Mouse (Mus musculus) CH12.LX (cell line): Measurements from ENCODE around the gene Mospd3.

Experiments
- CHD2 ChIP-seq: IDR thresholded peaks from 2 replicates; pipeline ENCODE4 v1.6.1; 2011; ENCODE audit warnings: low read length, improper control_type of control experiment
- CTCF ChIP-seq, 2 experiments: IDR thresholded peaks in 1 of 2; conservative IDR thresholded peaks in 1 of 2; 2 replicates each; pipeline ENCODE4 v1.5.1; 2011 to 2012; ENCODE audit warnings: low read depth in 2 of 2, low read length in 2 of 2, improper control_type of control experiment in 1 of 2, inconsistent platforms in 1 of 2, mild to moderate bottlenecking in 1 of 2, moderate library complexity in 1 of 2
- EP300 ChIP-seq: IDR thresholded peaks from 2 replicates; pipeline ENCODE4 v1.6.1; 2011; ENCODE audit warnings: low read length, improper control_type of control experiment
- MXI1 ChIP-seq: IDR thresholded peaks from 2 replicates; pipeline ENCODE4 v1.6.1; 2011; ENCODE audit warnings: mild to moderate bottlenecking, low read depth, low read length, improper control_type of control experiment
- POLR2A ChIP-seq: IDR thresholded peaks from 2 replicates; pipeline ENCODE4 v1.6.1; 2011; ENCODE audit warnings: low read depth, mild to moderate bottlenecking, improper control_type of control experiment, low read length
- TCF12 ChIP-seq: IDR thresholded peaks from 2 replicates; pipeline ENCODE4 v1.6.1; 2014; ENCODE audit warnings: low read depth, mild to moderate bottlenecking, inconsistent platforms, low read length, improper control_type of control experiment
- ZNF384 ChIP-seq: IDR thresholded peaks from 2 replicates; pipeline ENCODE4 v1.6.1; 2012; ENCODE audit warnings: low read depth, low read length, improper control_type of control experiment, inconsistent platforms

DNA sequence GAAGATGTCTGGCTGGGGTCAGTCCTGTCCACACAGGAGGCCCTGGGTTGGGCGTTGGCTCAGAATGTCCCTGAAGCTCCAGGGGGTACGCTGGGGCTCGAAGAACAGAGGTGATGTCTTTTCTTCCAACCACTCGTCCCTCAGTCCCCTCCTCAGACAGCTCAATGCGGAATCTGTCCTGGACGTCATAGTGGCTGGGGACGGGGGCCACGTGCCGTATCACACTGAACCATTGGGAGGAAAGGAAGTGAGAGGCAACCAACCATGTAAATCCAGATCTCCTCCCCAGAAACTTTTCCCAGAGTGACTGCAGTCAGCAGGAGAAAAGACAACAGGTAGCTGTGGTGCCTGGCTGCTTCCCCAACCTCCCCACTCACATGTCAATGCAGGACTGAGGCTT is 1.3 kb downstream of the Mospd3 start:
- TF ChIP-seq TCF12 (no peak), CTCF (conservative IDR thresholded peaks at IDR 0.05 in 1 of 2, IDR thresholded peaks at IDR 0.05 in 1 of 2; ENCODE audit: low read depth in 2 of 2, low read length in 2 of 2) (no peak), ZNF384 (no peak), CHD2 (no peak), MXI1 (no peak), EP300 (no peak), POLR2A (no peak)
